Mouse (Mus musculus) granulocyte monocyte progenitor cell, adult 5-6 weeks (primary cell): ENCODE results near the gene Sobp. TPM values are rescaled to one million over a fixed set of nuclear protein-coding genes. Genes with fewer than 3 reads are reported as not detected.
A peak's percentile ranks its signal among the peaks of the same experiment; 100 is the strongest.

ENCODE experiments used
- ATAC-seq: replicated peaks from 2 replicates; pipeline ENCODE4 v1.8.0; 2016; ENCODE audit warnings: mild to moderate bottlenecking, moderate TSS enrichment, inconsistent platforms; ENCODE audit not compliant: poor library complexity, severe bottlenecking
- total RNA-seq, 2 experiments: library from RNA; stranded (forward) in 1 of 2; stranded (reverse) in 1 of 2; fragments of 200-712, 200-1000 nt in 1 of 2; fragments of >200 nt in 1 of 2; fragmentation: Nextera tagmentation in 1 of 2; gene quantifications; 2 replicates each; pipeline ENCODE4 v1.2.3; 2014 to 2017

The Sobp gene
- total RNA-seq, 2 experiments from 2014 or later = not detected

DNA sequence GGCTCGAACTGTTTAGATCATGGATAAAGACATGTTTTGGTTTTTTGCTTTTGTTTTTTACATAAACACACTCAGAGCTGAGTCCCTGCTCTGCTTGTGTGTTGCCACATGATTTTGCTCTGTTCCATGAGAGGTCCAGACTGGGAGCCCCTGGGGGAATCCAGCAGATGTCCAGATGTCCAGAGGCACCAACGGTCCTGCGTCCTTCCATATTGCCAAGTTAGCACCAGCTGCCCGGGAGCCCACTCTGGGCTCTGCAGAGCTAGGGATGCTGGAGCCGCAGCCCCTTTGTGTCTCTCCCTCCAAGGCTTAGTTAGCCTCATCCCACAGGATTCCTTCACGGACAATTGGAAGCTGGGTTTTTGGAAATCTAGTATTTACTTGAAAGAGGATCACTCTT is 212.6 kb downstream of the Sobp start:
- ATAC-seq = no peak

DNA sequence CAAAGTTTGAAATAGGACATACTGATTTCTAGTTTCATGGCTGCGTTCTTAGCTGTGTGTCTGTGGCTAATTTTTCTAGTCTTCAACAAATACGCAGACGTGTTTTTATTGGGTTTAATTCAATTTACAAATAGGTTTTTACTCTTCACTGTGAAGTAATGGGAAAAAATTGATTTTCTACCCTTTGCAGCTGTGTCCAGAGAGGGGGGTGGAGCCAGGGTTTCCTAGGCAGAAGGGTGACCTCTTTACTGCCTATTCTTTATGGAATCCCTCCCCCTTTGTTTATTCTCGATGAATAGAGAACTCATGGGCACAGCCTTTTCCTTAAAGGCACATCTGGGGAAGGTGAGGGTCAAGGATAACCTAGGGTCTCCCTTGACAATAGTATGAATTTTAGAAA is 215.6 kb downstream of the Sobp start:
- ATAC-seq = no peak

DNA sequence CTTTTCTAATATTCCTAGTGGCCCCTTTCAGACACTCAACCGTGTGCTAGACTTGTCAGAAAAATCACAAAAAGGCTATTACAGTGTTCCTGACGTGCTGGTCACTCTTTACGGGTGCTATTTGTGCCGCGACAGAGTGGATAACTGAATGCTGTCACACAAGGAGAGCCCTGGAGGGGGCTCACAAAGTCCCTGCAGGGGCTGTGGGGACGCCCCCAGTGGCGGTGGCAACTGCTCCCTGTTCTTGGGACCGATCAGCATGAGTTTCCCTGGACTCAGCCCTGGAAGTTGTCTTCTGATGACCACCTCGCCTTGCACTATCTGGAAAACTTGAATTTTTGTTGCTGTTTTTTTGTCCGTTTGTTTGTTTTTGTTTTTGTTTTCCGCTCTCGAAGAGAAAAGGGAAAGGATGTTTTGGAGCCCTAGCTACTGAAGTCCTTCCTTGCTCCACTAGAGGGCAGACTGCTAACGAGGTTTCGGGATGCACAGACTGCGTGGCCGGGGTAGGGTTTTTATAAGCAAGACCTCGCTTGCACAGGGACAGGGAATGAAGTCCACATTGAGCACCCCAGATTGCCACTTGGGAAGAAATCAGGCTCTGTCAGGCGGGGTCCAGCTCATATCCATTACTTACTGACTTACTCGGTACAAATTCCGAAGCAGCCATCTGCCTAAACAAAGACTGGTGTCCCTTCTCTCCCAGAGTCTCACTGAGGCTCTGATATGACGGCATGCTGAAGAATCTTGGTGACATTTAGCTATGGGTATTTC is 216.3 kb downstream of the Sobp start:
- ATAC-seq = peak; percentile 48; the same call in 1 of the 2 replicates

DNA sequence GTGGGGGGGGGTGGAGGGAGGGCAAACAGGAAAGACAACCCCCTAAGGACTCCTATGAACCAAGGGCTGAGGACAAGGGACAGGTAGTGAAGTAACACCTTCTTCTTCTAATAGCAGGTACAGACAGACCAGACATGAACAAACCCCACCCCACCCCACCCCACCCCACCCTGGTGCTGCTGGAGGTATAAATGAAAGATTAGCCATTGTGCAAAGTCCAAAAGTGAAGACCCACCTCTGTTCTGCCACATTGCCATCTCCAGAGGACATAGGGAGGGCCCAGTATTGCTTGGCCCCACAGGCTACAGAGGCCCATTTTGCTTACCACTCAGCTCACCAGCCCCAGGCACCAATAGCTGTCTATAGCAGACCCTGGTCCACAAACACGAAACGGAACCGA is 219.1 kb downstream of the Sobp start:
- no peak for ATAC-seq

DNA sequence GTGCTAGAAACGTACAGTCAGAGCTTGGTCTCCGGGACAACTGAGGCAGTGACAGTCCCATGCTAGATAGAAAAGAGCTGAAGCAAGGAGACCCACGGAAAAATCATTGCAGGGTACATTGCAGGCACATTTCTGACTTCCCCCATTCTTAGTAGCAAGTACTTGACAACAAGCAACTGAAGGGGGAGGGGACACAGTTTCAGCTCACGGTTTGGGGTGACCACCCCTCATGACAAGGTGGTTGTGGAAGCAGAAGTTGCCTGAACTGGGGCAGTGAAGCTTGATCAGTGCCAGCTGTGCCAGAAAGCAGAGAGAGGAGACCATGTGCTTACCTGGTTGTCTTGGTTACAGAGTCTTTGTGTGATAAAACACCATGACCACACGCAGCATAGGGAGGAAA is 220.7 kb downstream of the Sobp start:
- ATAC-seq = no peak

Other genes with a start within 250 kb of the Sobp start
- not detected in 2 replicates for gene 9030612E09Rik, start 174 bp upstream of the Sobp start, total RNA-seq (2014; fragmentation: Nextera tagmentation)
- not detected in 2 replicates for gene 9030612E09Rik, start 174 bp upstream of the Sobp start, total RNA-seq (2017)
- gene Pdss2, start 47.0 kb upstream of the Sobp start, total RNA-seq (2014; fragmentation: Nextera tagmentation) = 6.9 and 10.1 TPM in 2 replicates
- 13.3 and 22.9 TPM in 2 replicates for gene Pdss2, start 47.0 kb upstream of the Sobp start, total RNA-seq (2017)